Comparison of ENCODE assay signal across 10 mouse cellular contexts in the genomic region with DNA sequence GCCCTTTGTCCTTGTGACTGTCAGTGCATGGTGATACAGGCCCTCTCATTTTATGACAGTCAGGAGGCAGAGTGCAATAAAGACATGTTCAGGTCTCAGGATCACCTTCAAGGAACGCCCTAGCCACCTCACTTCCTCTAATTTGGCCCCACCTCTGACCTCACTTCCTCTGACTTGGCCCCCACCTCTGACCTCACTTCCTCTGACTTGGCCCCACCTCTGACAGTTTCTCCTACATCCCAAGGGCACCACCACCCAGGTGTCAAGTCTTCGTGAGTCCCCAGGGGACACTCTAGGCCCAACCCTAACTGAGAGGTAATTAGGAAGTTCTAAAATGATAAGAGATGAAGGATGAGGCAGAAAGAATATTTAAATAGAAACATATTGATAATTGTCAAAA.
"Had no signal": no experiment of that assay in that cellular context is flagged by ENCODE, and none has a peak within 500 bp of the region (broad histone marks: within the 10 kb centered on the region; RNA-seq: fewer than 3 reads in every experiment).

No protein-coding gene starts in this region.

- DNase-seq: kidney, postnatal 25 days; layer of hippocampus, adult 9-11 months; liver; lung, adult 2 months; lung, postnatal 14 days; lung, postnatal 4 days; midbrain, embryonic 14.5 days; right cerebral cortex, postnatal 25 days; spleen, adult 18-20 months; thymus, postnatal 25 days had no signal
